Mouse (Mus musculus): ENCODE results near the gene Rtf1.
A peak's percentile ranks its signal among the peaks of the same experiment; 100 is the strongest.

The Rtf1 gene

GRCm38 (mm10) chr2:119727762-119728416, 53.0 kb downstream of the Rtf1 start:
- DNase-seq (ENCODE audit: extremely low read depth, insufficient read length, low spot score), result no peak

- no peak for DNase-seq (ENCODE audit: extremely low read depth, insufficient read length, low spot score)
Measured at GRCm38 (mm10) chr2:119730735-119731134, 55.9 kb downstream of the Rtf1 start.

- DNase-seq (ENCODE audit: extremely low read depth, insufficient read length, low spot score), result peak; percentile 18
Measured at GRCm38 (mm10) chr2:119737124-119737523, 62.3 kb downstream of the Rtf1 start.

- no peak for DNase-seq (ENCODE audit: extremely low read depth, insufficient read length, low spot score)
Measured at GRCm38 (mm10) chr2:119740567-119740966, 65.7 kb downstream of the Rtf1 start.

- DNase-seq (ENCODE audit: extremely low read depth, insufficient read length, low spot score), result peak; percentile 50
Measured at GRCm38 (mm10) chr2:119741581-119742411, 66.9 kb downstream of the Rtf1 start, which contains the start of gene Itpka. Gene Itpka (plus strand): TSS chr2:119742337.

GRCm38 (mm10) chr2:119742461-119743175, 67.8 kb downstream of the Rtf1 start:
- peak; percentile 25 for DNase-seq (ENCODE audit: extremely low read depth, insufficient read length, low spot score)

GRCm38 (mm10) chr2:119743176-119743807, 68.4 kb downstream of the Rtf1 start:
- no peak for DNase-seq (ENCODE audit: extremely low read depth, insufficient read length, low spot score)

- no peak for DNase-seq (ENCODE audit: extremely low read depth, insufficient read length, low spot score)
Measured at GRCm38 (mm10) chr2:119743808-119744162, 68.9 kb downstream of the Rtf1 start.

- peak; percentile 20 for DNase-seq (ENCODE audit: extremely low read depth, insufficient read length, low spot score)
Measured at GRCm38 (mm10) chr2:119744163-119745111, 69.6 kb downstream of the Rtf1 start.

GRCm38 (mm10) chr2:119745281-119745680, 70.4 kb downstream of the Rtf1 start:
- no peak for DNase-seq (ENCODE audit: extremely low read depth, insufficient read length, low spot score)

GRCm38 (mm10) chr2:119747554-119747953, 72.7 kb downstream of the Rtf1 start:
- DNase-seq (ENCODE audit: extremely low read depth, insufficient read length, low spot score), result no peak

GRCm38 (mm10) chr2:119749260-119749659, 74.4 kb downstream of the Rtf1 start:
- no peak for DNase-seq (ENCODE audit: extremely low read depth, insufficient read length, low spot score)

- DNase-seq (ENCODE audit: extremely low read depth, insufficient read length, low spot score), result no peak
Measured at GRCm38 (mm10) chr2:119757601-119758100, 82.8 kb downstream of the Rtf1 start.

- no peak for DNase-seq (ENCODE audit: extremely low read depth, insufficient read length, low spot score)
Measured at GRCm38 (mm10) chr2:119758101-119758843, 83.4 kb downstream of the Rtf1 start.

- DNase-seq (ENCODE audit: extremely low read depth, insufficient read length, low spot score), result no peak
Measured at GRCm38 (mm10) chr2:119758844-119759835, 84.3 kb downstream of the Rtf1 start.

GRCm38 (mm10) chr2:119760251-119760650, 85.4 kb downstream of the Rtf1 start, which contains the start of gene Ltk:
Gene Ltk (minus strand): TSS chr2:119760431.
- no peak for DNase-seq (ENCODE audit: extremely low read depth, insufficient read length, low spot score)

- no peak for DNase-seq (ENCODE audit: extremely low read depth, insufficient read length, low spot score)
Measured at GRCm38 (mm10) chr2:119762276-119762675, 87.4 kb downstream of the Rtf1 start.

- DNase-seq (ENCODE audit: extremely low read depth, insufficient read length, low spot score), result no peak
Measured at GRCm38 (mm10) chr2:119763924-119764323, 89.1 kb downstream of the Rtf1 start.

All from 3134 (cell line).